Mouse (Mus musculus) E14TG2a.4 (cell line): ENCODE measurements around the gene Stap2.

ENCODE experiments used
- H3K27me3 ChIP-seq: 2 replicates; pipeline ENCODE4 v1.6.1; 2014; ENCODE audit warnings: low read length, control low read depth; ENCODE audit not compliant: insufficient read depth
- H3K36me3 ChIP-seq: 2 replicates; pipeline ENCODE4 v1.6.1; 2014; ENCODE audit warnings: low read length, control low read depth; ENCODE audit not compliant: insufficient read depth
- H3K4me1 ChIP-seq: replicated peaks from 2 replicates; pipeline ENCODE4 v1.6.1; 2014; ENCODE audit warnings: low read depth, low read length, control low read depth
- H3K4me3 ChIP-seq: replicated peaks from 2 replicates; pipeline ENCODE4 v1.5.1; 2014; ENCODE audit warnings: mild to moderate bottlenecking, low read length
- H3K9me3 ChIP-seq: 2 replicates; pipeline ENCODE4 v1.6.1; 2014; ENCODE audit warnings: low read length, control low read depth
- CTCF ChIP-seq: conservative IDR thresholded peaks from 2 replicates; pipeline ENCODE4 v1.5.1; 2014; ENCODE audit warnings: low read length
- NANOG ChIP-seq: IDR thresholded peaks from 2 replicates; pipeline ENCODE4 v1.6.1; 2014; ENCODE audit warnings: borderline replicate concordance, low read length, mixed read lengths
- POU5F1 ChIP-seq: IDR thresholded peaks from 2 replicates; pipeline ENCODE4 v1.6.1; 2014; ENCODE audit warnings: low read length, borderline replicate concordance

The Stap2 gene

DNA sequence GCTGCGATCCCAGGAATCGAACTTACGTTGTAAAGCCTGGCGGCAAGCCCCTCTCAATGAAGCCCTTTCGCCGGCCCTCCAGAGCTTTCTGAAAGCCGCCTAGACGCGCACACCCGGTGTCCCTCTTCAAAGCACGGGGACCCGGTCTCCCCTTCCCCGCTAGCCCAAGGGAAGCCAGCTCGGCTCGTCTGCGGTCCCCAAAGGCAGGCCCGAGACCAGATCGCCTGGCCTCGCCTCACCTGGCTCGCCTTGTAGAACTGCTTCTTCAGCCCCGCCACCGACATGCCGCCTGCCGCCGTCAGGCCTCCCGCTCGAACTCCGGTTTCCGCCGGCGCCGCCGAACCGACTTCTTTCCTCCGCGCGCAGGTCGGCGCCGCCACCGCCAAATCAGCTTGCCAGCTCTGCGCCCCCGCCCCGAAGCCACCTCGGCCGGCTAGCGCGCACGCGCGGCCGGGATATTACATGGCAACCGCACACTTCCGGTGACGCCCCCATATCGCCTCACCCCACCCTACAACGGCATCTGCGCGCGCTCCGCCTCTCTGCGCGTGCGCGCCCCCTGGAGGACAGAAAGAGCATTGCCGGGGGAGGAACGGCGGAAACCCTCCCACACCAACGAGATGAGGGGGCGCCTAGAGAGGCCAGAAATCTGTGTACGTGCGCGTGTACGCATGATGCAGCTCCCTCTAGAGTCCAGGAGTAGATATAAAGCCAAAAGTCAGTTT lies 31.0 kb upstream of the Stap2 start, which contains the start of gene Sh3gl1:
Gene Sh3gl1, minus strand, starts transcription at position 460 of the 725 bp plus-strand sequence.
- Histone ChIP-seq H3K36me3 (peaks cover 32% of the 10 kb centered on the region), H3K27me3 (no peaks in the 10 kb centered on the region), H3K4me3 (peak within 1 kb of the TSS; percentile 98), H3K9me3 (no peaks in the 10 kb centered on the region), H3K4me1 (peaks cover 73% of the 10 kb centered on the region)
- peak; percentile 96 for TF ChIP-seq CTCF
- TF ChIP-seq NANOG, result no peak

GRCm38 (mm10) chr17:56035216-56035615 lies 29.8 kb upstream of the Stap2 start:
- Histone ChIP-seq H3K4me1 (peaks cover 78% of the 10 kb centered on the region), H3K27me3 (no peaks in the 10 kb centered on the region), H3K4me3 (peak overlapping the region; percentile 98), H3K36me3 (peaks cover 44% of the 10 kb centered on the region), H3K9me3 (no peaks in the 10 kb centered on the region)
- TF ChIP-seq POU5F1 (no peak), NANOG (no peak), CTCF (no peak)

DNA sequence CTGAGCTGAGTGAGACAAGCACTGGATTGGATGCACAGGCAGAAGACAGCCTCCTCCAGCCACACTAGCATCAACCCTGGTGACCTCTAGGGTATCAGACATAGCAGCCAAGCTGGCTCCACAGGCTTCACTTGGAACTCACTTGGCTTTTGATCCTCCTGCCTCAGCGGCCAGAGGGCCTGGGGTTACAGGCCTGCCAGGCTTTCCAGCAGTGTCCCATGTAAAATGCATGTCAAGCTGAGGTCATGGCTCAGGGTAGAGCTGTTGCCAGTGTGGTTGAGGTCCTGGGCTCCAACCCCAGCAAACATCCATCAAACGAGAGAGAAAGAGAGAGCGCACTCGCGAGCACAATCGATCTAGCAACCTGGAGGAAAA lies 29.3 kb upstream of the Stap2 start:
- no peak overlapping the region for H3K4me3 ChIP-seq
- peaks cover 49% of the 10 kb centered on the region for H3K36me3 ChIP-seq
- TF ChIP-seq CTCF (no peak), NANOG (no peak), POU5F1 (no peak)
- H3K27me3 ChIP-seq, result no peaks in the 10 kb centered on the region
- peaks cover 83% of the 10 kb centered on the region for H3K4me1 ChIP-seq
- no peaks in the 10 kb centered on the region for H3K9me3 ChIP-seq

GRCm38 (mm10) chr17:56034040-56034725 lies 28.8 kb upstream of the Stap2 start:
- Histone ChIP-seq H3K9me3 (no peaks in the 10 kb centered on the region), H3K4me3 (no peak overlapping the region), H3K4me1 (peaks cover 86% of the 10 kb centered on the region), H3K27me3 (no peaks in the 10 kb centered on the region), H3K36me3 (peaks cover 54% of the 10 kb centered on the region)
- TF ChIP-seq NANOG, result no peak
- no peak for TF ChIP-seq CTCF
- TF ChIP-seq POU5F1, result no peak

- Histone ChIP-seq H3K4me1 (peaks cover 86% of the 10 kb centered on the region), H3K27me3 (no peaks in the 10 kb centered on the region), H3K36me3 (peaks cover 68% of the 10 kb centered on the region), H3K4me3 (no peak overlapping the region; the same call in 1 of the 2 replicates), H3K9me3 (no peaks in the 10 kb centered on the region)
- TF ChIP-seq CTCF, result no peak
- TF ChIP-seq POU5F1, result no peak
Observed at GRCm38 (mm10) chr17:56032831-56033230, 27.4 kb upstream of the Stap2 start.

DNA sequence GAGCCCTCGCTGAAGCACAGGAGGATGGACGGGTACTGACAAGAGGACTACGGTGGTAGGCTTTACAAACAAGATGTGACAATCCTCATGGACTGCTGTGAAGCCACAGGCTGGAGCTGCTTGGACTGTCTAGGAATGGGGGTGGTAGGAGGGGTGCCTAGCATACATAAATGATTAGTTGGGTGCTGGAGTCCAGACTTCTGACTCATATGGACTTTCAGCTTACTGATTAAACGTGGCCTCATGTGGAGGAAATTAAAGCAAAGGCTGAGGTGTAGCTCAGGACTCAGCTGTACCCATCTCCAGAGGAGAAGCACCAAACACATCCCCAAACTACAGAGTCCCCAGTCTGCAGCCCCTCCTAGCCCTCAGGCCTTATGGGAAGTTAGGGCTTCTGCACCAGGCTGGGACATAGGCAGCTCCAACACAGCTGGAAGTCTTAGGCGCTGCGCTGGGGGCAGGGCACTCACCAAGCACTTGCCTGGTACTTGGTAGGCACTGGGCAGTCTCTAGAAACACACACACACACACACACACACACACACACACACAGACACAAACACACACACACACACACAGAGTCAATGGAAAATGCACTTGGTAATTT lies 26.8 kb upstream of the Stap2 start:
- H3K4me3 ChIP-seq, result 0 out of 2 replicates have a peak overlapping the region, but pooled peaks have one; percentile 10
- no peaks in the 10 kb centered on the region for H3K9me3 ChIP-seq
- H3K36me3 ChIP-seq, result peaks cover 74% of the 10 kb centered on the region
- no peaks in the 10 kb centered on the region for H3K27me3 ChIP-seq
- H3K4me1 ChIP-seq, result peaks cover 82% of the 10 kb centered on the region
- no peak for TF ChIP-seq CTCF
- TF ChIP-seq POU5F1, result no peak

GRCm38 (mm10) chr17:56031431-56031830 lies 26.0 kb upstream of the Stap2 start:
- no peak for TF ChIP-seq POU5F1
- no peak for TF ChIP-seq CTCF
- Histone ChIP-seq H3K36me3 (peaks cover 82% of the 10 kb centered on the region), H3K9me3 (no peaks in the 10 kb centered on the region), H3K27me3 (no peaks in the 10 kb centered on the region), H3K4me1 (peaks cover 78% of the 10 kb centered on the region), H3K4me3 (no peak overlapping the region)

DNA sequence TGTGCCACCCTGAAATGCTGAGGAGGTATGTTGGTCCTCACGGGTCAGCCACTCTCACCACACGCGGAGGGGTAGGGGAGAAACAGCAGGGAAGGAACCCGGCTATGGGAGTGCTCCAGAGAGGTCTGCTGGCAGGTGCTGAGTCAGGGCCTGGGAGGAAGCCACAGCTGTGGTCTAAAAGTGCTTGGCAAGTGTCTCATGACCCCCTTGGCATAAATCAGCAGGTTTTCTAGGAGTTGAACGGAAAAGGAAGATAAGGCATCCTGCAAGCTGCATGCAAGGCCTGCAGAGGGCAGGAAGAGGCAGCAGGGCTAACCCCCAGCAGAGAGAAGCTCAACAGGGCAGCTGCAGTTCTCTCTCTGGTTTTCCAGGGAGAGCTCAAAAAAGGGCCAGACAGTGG lies 25.5 kb upstream of the Stap2 start:
- Histone ChIP-seq H3K27me3 (no peaks in the 10 kb centered on the region), H3K9me3 (no peaks in the 10 kb centered on the region), H3K36me3 (peaks cover 87% of the 10 kb centered on the region), H3K4me3 (no peak overlapping the region), H3K4me1 (peaks cover 83% of the 10 kb centered on the region)
- TF ChIP-seq POU5F1 (no peak), NANOG (no peak), CTCF (no peak)
